Mouse (Mus musculus) spleen, adult 2 months (tissue): Measurements from ENCODE around the gene Krt71. TPM values are rescaled to one million over a fixed set of nuclear protein-coding genes. Genes with fewer than 3 reads are reported as not detected.

Experiments used
- DNase-seq, 2 experiments: peaks; one replicate each; pipeline versions ENCODE4 v3.0.0 to v3.0.0-alpha.2; 2012 to 2021; ENCODE audit warnings: low spot score in 2 of 2, low read depth in 1 of 2
- H3K27ac ChIP-seq: fragments of 200-500 bp; 2 replicates; pipeline ENCODE4 v1.5.1; 2012; ENCODE audit warnings: low read length, inconsistent platforms; ENCODE audit not compliant: insufficient read depth
- H3K27me3 ChIP-seq: fragments of 200-500 bp; 2 replicates; pipeline ENCODE4 v1.6.1; 2012; ENCODE audit warnings: mild to moderate bottlenecking, moderate library complexity, low read length, inconsistent platforms; ENCODE audit not compliant: control insufficient read depth, insufficient read depth
- H3K36me3 ChIP-seq: fragments of 200-500 bp; 2 replicates; pipeline ENCODE4 v1.6.1; 2012; ENCODE audit warnings: mild to moderate bottlenecking, low read length, inconsistent platforms; ENCODE audit not compliant: control insufficient read depth, insufficient read depth
- H3K4me1 ChIP-seq: fragments of 200-500 bp; 2 replicates; pipeline ENCODE4 v1.6.1; 2011; ENCODE audit warnings: inconsistent platforms; ENCODE audit not compliant: control insufficient read depth, insufficient read depth, insufficient read length
- H3K4me3 ChIP-seq: fragments of 200-500 bp; 2 replicates; pipeline ENCODE4 v1.5.1; 2011; ENCODE audit warnings: mild to moderate bottlenecking, inconsistent platforms; ENCODE audit not compliant: insufficient read depth, insufficient read length; ENCODE audit errors: extremely low read depth
- CTCF ChIP-seq: fragments of 200-500 bp; IDR thresholded peaks from 2 replicates; pipeline ENCODE4 v1.5.1; 2011; ENCODE audit warnings: mild to moderate bottlenecking, inconsistent platforms; ENCODE audit not compliant: insufficient read depth, insufficient read length, insufficient replicate concordance; ENCODE audit errors: extremely low read depth
- POLR2A ChIP-seq: fragments of 200-500 bp; IDR thresholded peaks from 2 replicates; pipeline ENCODE4 v1.6.1; 2011; ENCODE audit warnings: low read depth, low read length, inconsistent platforms
- WGBS: fragments of 180-500 bp; shearing (Covaris S2); methylation state at CpG from one replicate; pipeline ENCODE4 v1.1.7; 2018; 5-methylcytosine and 5-hydroxymethylcytosine counted together
- polyA plus RNA-seq: library from polyadenylated mRNA; depleted of rRNA; stranded (reverse); fragments of >200 nt; gene quantifications from 2 replicates; pipeline ENCODE4 v1.2.3, GENCODE M21; 2012; rRNA removed

Krt71 gene
- polyA plus RNA-seq, 1 experiment, result not detected

DNA sequence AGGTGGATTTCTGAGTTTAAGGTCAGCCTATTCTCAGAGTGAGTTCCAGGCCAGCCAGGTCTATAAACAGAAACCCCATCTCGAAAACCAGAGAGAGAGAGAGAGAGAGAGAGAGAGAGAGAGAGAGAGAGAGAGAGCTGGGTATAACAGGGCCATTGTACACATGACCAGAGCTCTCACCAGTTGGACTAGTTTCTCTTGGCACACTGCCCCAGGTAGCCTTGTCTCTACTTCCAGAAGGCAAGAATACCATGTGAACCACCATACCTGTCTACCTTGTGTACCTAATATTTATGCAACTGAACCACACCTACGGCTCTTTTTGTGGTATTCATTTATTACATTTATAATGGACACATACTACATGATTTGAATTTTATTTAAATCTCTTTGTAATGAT is 54.7 kb downstream of the Krt71 start:
- Histone ChIP-seq H3K4me1 (no peaks in the 10 kb centered on the region), H3K36me3 (no peaks in the 10 kb centered on the region), H3K4me3 (no peak overlapping the region), H3K27me3 (no peaks in the 10 kb centered on the region), H3K27ac (no peak overlapping the region)
- WGBS, result 61% methylated on average over 2 of the region's 2 CpGs
- TF ChIP-seq POLR2A, result no peak
- no peak for TF ChIP-seq CTCF
- no peak for DNase-seq

Other genes with a start within 250 kb of the Krt71 start
- gene Gm49425, start 225.8 kb downstream of the Krt71 start, polyA plus RNA-seq, result not detected in 2 replicates
- not detected in 2 replicates for gene Krt84, start 210.3 kb downstream of the Krt71 start, polyA plus RNA-seq
- not detected in 2 replicates for gene Krt82, start 192.4 kb downstream of the Krt71 start, polyA plus RNA-seq
- not detected in 2 replicates for gene Krt90, start 180.2 kb downstream of the Krt71 start, polyA plus RNA-seq
- gene Krt75, start 169.2 kb downstream of the Krt71 start, polyA plus RNA-seq, result not detected in 2 replicates
- not detected in 2 replicates for gene Gm5414, start 114.9 kb downstream of the Krt71 start, polyA plus RNA-seq
- not detected in 2 replicates for gene Gm5478, start 95.7 kb downstream of the Krt71 start, polyA plus RNA-seq
- gene Krt6b, start 62.8 kb downstream of the Krt71 start, polyA plus RNA-seq, result not detected in 2 replicates
- gene Krt6a, start 48.8 kb downstream of the Krt71 start, polyA plus RNA-seq, result not detected in 2 replicates
- gene Krt5, start 30.2 kb downstream of the Krt71 start, polyA plus RNA-seq, result not detected in 2 replicates
- not detected in 2 replicates for gene Krt72, start 43.4 kb upstream of the Krt71 start, polyA plus RNA-seq
- not detected in 2 replicates for gene Krt73, start 59.2 kb upstream of the Krt71 start, polyA plus RNA-seq
- gene Krt2, start 75.1 kb upstream of the Krt71 start, polyA plus RNA-seq, result not detected in 2 replicates
- gene Krt1, start 107.7 kb upstream of the Krt71 start, polyA plus RNA-seq, result 0.05 and 0.22 TPM in 2 replicates
- not detected in 2 replicates for gene Krt77, start 126.6 kb upstream of the Krt71 start, polyA plus RNA-seq
- 0.07 TPM in 1 of 2 replicates, not detected in the other for gene Krt76, start 149.8 kb upstream of the Krt71 start, polyA plus RNA-seq
- 0.05 TPM in 1 of 2 replicates, not detected in the other for gene Krt4, start 181.6 kb upstream of the Krt71 start, polyA plus RNA-seq
- not detected in 2 replicates for gene Krt79, start 197.2 kb upstream of the Krt71 start, polyA plus RNA-seq
- not detected in 2 replicates for gene Krt78, start 211.2 kb upstream of the Krt71 start, polyA plus RNA-seq